Comparison of ENCODE assay signal across 7 mouse cellular contexts in genomic region chr9:57071801-57072351, GRCm38 (mm10). TPM values are rescaled to one million over a fixed set of nuclear protein-coding genes. Genes with fewer than 3 reads are reported as not detected.
DNase-seq lines count a peak whose midpoint lies in the region; ATAC-seq and TF ChIP-seq lines count a peak whose summit lies in the region.

Gene Sin3a, plus strand, starts transcription at chr9:57072040.

- peak within 1 kb of the TSS; percentile 75 for H3K9ac ChIP-seq in intestine, postnatal 0 days (ENCODE audit: low read depth, low read length)

- intact Hi-C loops in left cerebral cortex, postnatal 36 days (cut with DNase I) = loop anchor here (5.0 kb wide), 1 partner anchor 120 kb away; the partner anchor contains the start of gene Snupn

- H3K4me2 ChIP-seq in intestine, postnatal 0 days (replicated peaks; ENCODE audit: low read depth) = peak within 1 kb of the TSS; percentile 91

- TF ChIP-seq CTCF in intestine, postnatal 0 days (IDR thresholded peaks at IDR 0.05; ENCODE audit: low read depth) = no peak

- peak; percentile 11; the same call in 1 of the 2 replicates for ATAC-seq in granulocyte monocyte progenitor cell, adult 5-6 weeks (replicated peaks; ENCODE audit: poor library complexity, severe bottlenecking)
- ATAC-seq in intestine, postnatal 0 days = no peak

- no peaks in the 10 kb centered on the region for H3K9me3 ChIP-seq in intestine, postnatal 0 days (ENCODE audit: control insufficient read depth)
- H3K9me3 ChIP-seq in midbrain, embryonic 10.5 days (replicated peaks) = no peaks in the 10 kb centered on the region

- peak within 1 kb of the TSS; percentile 78 for H3K4me3 ChIP-seq in intestine, postnatal 0 days (ENCODE audit: low read depth, low read length)
- H3K4me3 ChIP-seq in midbrain, embryonic 10.5 days = peak within 1 kb of the TSS; percentile 95

- H3K36me3 ChIP-seq in intestine, postnatal 0 days (ENCODE audit: control insufficient read depth, insufficient read depth) = no peaks in the 10 kb centered on the region
- 0 out of 2 replicates have a peak, but pooled peaks cover 3% of the 10 kb centered on the region for H3K36me3 ChIP-seq in midbrain, embryonic 10.5 days

- H3K4me1 ChIP-seq in intestine, postnatal 0 days (replicated peaks; ENCODE audit: control insufficient read depth, insufficient read depth, low read length) = no peaks in the 10 kb centered on the region
- peaks cover 31% of the 10 kb centered on the region for H3K4me1 ChIP-seq in midbrain, embryonic 10.5 days

- DNase-seq in adrenal gland, adult 8-10 months = peak; percentile 74
- DNase-seq in embryo, embryonic 9.5 days (ENCODE audit: extremely low spot score) = peak; percentile 88
- peak; percentile 66 to 74 for DNase-seq in left cerebral cortex, postnatal 36 days (ENCODE audit: low spot score in 2 of 2)
- peak; percentile 82 for DNase-seq in midbrain, embryonic 10.5 days (ENCODE audit: low spot score)
- DNase-seq in right cerebral cortex, postnatal 4 days = peak; percentile 50

- no peaks in the 10 kb centered on the region for H3K27me3 ChIP-seq in intestine, postnatal 0 days (replicated peaks; ENCODE audit: control insufficient read depth, insufficient read depth, low read length)
- no peaks in the 10 kb centered on the region for H3K27me3 ChIP-seq in midbrain, embryonic 10.5 days (ENCODE audit: low read depth, poor library complexity, severe bottlenecking)

- H3K27ac ChIP-seq in intestine, postnatal 0 days (ENCODE audit: low read depth, low read length) = peak within 1 kb of the TSS; percentile 98
- H3K27ac ChIP-seq in midbrain, embryonic 10.5 days (replicated peaks) = peak within 1 kb of the TSS; percentile 95

- WGBS in intestine, postnatal 0 days = 0% methylated on average over 34 of the region's 34 CpGs
- under 1% methylated on average over 34 of the region's 34 CpGs for WGBS in midbrain, embryonic 10.5 days

RNA-seq across cellular contexts. Expression of gene Sin3a, which starts in this region (rescaled TPM):
- total RNA-seq in adrenal gland, adult 8-10 months (2022) = 10 to 100 TPM; 43.5 to 69.7 (median 66.9) TPM
- 57.1 and 77.6 TPM in 2 replicates for total RNA-seq in granulocyte monocyte progenitor cell, adult 5-6 weeks (2014; fragmentation: Nextera tagmentation)
- total RNA-seq in granulocyte monocyte progenitor cell, adult 5-6 weeks (2017) = 94.9 and 150 TPM in 2 replicates
- 11.7 and 14.1 TPM in 2 replicates for polyA plus RNA-seq in intestine, postnatal 0 days (2015; fragmentation: Nextera tagmentation; extraction: Ambion mirVana)
- total RNA-seq in left cerebral cortex, postnatal 36 days (2021) = 10 to 100 TPM; 35.9 to 39.0 TPM
- polyA plus RNA-seq in midbrain, embryonic 10.5 days (2016; fragmentation: Nextera tagmentation; extraction: Ambion mirVana) = 51.6 and 56.7 TPM in 2 replicates
